Mouse (Mus musculus) lung, adult 2 months (tissue): ENCODE data around the gene Gm42715. TPM values are rescaled to one million over a fixed set of nuclear protein-coding genes. Genes with fewer than 3 reads are reported as not detected.

Source experiments
- DNase-seq: peaks from one replicate; pipeline ENCODE4 v3.0.0; 2022
- H3K4me1 ChIP-seq: fragments of 200-500 bp; 2 replicates; pipeline ENCODE4 v1.6.1; 2011; ENCODE audit warnings: low read length; ENCODE audit not compliant: control insufficient read depth, insufficient read depth
- H3K4me3 ChIP-seq: fragments of 200-500 bp; replicated peaks from 2 replicates; pipeline ENCODE3; 2011; ENCODE audit warnings: low read depth, mild to moderate bottlenecking, control low read depth, low read length; ENCODE audit errors: extremely low read depth
- CTCF ChIP-seq: fragments of 200-500 bp; IDR thresholded peaks from 2 replicates; pipeline ENCODE4 v1.5.1; 2011; ENCODE audit warnings: mild to moderate bottlenecking, low read length, control low read depth; ENCODE audit not compliant: insufficient read depth
- POLR2A ChIP-seq: fragments of 200-500 bp; IDR thresholded peaks from 2 replicates; pipeline ENCODE4 v1.6.1; 2011; ENCODE audit warnings: low read depth, mild to moderate bottlenecking, control low read depth, low read length, borderline replicate concordance; ENCODE audit errors: extremely low read depth
- WGBS: fragments of 180-500 bp; shearing (Covaris S2); methylation state at CpG from one replicate; pipeline ENCODE4 v1.1.7; 2018; 5-methylcytosine and 5-hydroxymethylcytosine counted together
- polyA plus RNA-seq: library from polyadenylated mRNA; depleted of rRNA; stranded (reverse); fragments of >200 nt; gene quantifications from 2 replicates; pipeline ENCODE4 v1.2.3, GENCODE M21; 2012; rRNA removed

The Gm42715 gene
- 8.1 and 10.0 TPM in 2 replicates for polyA plus RNA-seq

DNA sequence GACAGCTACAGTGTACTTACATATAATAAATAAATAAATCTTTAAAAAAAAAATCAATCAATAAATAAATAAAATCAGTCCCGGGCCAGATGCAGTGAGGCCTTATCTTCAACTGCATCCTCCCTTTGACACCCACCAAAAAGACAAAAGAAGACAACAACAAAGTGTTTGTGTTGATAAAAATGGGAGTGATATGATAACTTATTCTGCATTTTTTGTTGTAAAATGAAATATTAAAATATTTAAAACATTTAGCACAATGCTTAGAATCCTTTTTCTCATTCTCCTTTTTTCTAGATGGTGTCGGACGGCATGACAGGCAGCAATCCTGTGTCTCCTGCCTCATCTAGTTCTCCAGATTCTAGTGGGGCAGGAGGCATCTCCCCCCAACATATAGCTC is at the start of gene Gm42715:
Gm42715 (plus strand) TSS at position 301 of the 400 bp plus-strand sequence.
- 85% methylated on average over 3 of the region's 3 CpGs for WGBS
- Histone ChIP-seq H3K4me1 (no peaks in the 10 kb centered on the region; the same call in 1 of the 2 replicates), H3K4me3 (no peak within 1 kb of the TSS)
- no peak for TF ChIP-seq POLR2A
- DNase-seq, result no peak

GRCm38 (mm10) chr7:127470011-127470715 is 49.2 kb upstream of the Gm42715 start:
- WGBS, result 8% methylated on average over 10 of the region's 10 CpGs
- TF ChIP-seq CTCF (no peak), POLR2A (no peak)
- H3K4me1 ChIP-seq, result peaks cover 9% of the 10 kb centered on the region
- H3K4me3 ChIP-seq, result peak overlapping the region; percentile 89
- peak; percentile 36 for DNase-seq

GRCm38 (mm10) chr7:127470743-127471645 is 48.4 kb upstream of the Gm42715 start:
- under 1% methylated on average over 45 of the region's 46 CpGs for WGBS
- TF ChIP-seq POLR2A, result peak; percentile 69; the same call in 1 of the 2 replicates
- no peak for TF ChIP-seq CTCF
- Histone ChIP-seq H3K4me3 (peak overlapping the region; percentile 89), H3K4me1 (peaks cover 9% of the 10 kb centered on the region)
- DNase-seq, result peak; percentile 83

- H3K4me3 ChIP-seq, result peak overlapping the region; percentile 89
- DNase-seq, result no peak
- H3K4me1 ChIP-seq, result peaks cover 9% of the 10 kb centered on the region
- no peak for TF ChIP-seq POLR2A
- TF ChIP-seq CTCF, result no peak
- WGBS, result under 1% methylated on average over 25 of the region's 25 CpGs
Observed at GRCm38 (mm10) chr7:127471646-127472010, 47.8 kb upstream of the Gm42715 start.

DNA sequence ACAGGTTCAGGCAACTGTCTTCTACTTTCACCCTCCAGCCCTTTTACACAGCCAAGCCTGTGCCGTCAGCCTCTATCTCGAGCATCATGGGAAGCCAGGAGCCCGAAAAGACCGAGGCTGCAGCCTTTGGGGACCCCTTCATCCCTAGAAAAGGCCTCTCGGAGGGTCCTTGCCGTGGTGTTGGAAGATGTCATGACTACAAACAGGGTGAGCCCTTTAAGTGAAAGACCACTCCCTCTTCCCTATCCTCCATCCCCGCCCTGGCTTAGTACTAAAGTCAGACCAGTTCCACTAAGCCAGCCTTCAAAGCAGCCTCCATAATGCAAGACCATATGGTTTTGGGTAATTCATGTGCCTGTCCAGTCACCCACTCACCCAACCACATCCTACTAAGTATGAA is 47.3 kb upstream of the Gm42715 start:
- no peak for TF ChIP-seq POLR2A
- WGBS, result 4% methylated on average over 7 of the region's 7 CpGs
- peak overlapping the region; percentile 89 for H3K4me3 ChIP-seq
- H3K4me1 ChIP-seq, result peaks cover 9% of the 10 kb centered on the region
- DNase-seq, result no peak

DNA sequence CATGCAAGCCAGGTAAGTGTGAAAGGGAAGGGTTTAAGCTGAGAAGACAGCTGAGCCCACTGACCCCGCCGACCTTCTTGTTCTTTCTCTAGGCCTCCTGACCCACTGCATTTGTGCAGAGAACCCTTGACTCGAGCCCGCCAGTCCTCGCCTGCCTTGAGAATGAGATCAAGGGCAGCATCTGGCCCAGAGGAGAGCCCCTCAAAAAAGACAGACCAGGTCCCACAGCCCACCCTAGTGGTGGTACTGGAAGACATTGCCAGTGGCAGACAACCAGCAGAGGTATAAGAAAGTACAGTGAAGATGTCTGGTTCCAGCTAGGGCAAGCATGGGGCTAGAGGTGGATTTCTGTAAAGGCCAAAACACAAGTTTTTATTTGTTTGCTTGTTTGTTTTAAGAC is 45.7 kb upstream of the Gm42715 start:
- DNase-seq, result no peak
- Histone ChIP-seq H3K4me1 (peaks cover 9% of the 10 kb centered on the region), H3K4me3 (no peak overlapping the region)
- 86% methylated on average over 5 of the region's 5 CpGs for WGBS
- TF ChIP-seq POLR2A, result no peak
- TF ChIP-seq CTCF, result no peak

GRCm38 (mm10) chr7:127474378-127475070 is 44.9 kb upstream of the Gm42715 start:
- TF ChIP-seq POLR2A, result no peak
- no peak for TF ChIP-seq CTCF
- Histone ChIP-seq H3K4me1 (peaks cover 9% of the 10 kb centered on the region), H3K4me3 (no peak overlapping the region)
- DNase-seq, result no peak
- 70% methylated on average over 6 of the region's 6 CpGs for WGBS

DNA sequence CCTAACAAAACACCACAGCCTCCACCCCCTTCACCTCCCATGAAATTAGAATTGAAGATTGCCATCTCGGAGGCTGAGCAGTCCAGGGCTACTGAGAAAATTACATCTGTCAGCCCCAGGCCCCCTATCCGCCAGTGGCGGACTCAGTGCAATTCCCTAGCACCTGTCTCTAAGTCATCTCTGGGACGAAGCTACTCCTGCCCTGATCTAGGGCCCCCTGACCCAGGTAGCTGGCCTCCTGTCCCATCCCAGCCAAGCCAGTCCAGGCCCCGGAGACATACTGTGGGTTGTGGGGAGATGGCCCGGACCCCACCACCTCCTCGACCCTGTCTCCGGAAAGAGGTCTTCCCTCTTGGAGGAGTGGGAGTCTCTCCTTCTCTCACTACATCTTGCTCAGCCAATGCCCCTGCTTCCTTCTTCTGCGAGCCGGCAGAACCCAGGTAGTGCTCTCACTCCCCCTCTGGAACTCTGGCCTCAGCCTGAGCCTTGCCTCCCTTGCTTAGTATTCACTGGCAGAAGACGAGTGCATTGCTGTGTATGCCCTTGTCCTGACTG is 44.1 kb upstream of the Gm42715 start:
- no peak for TF ChIP-seq POLR2A
- TF ChIP-seq CTCF, result no peak
- Histone ChIP-seq H3K4me1 (peaks cover 5% of the 10 kb centered on the region), H3K4me3 (no peak overlapping the region)
- WGBS, result 93% methylated on average over 11 of the region's 11 CpGs
- no peak for DNase-seq

DNA sequence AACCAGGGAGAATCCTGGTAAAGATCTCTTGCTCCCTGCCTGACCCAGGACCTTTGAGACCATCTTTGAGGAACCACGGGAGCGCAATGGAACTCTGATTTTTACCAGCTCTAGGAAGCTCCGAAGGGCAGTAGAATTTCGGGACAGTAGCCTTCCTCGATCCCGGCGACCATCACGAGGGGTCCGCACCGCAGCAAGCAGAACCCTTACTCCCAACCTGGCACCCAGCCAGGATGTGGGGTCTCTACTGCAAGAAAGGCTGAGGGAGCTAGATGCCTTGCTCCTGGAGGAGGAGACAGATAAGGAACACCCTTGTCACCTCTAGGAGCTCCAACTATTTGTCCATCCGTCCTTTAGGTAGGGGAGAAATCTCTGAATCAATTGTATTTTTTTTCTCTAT is 43.0 kb upstream of the Gm42715 start:
- TF ChIP-seq CTCF (no peak), POLR2A (no peak)
- no peak overlapping the region for H3K4me3 ChIP-seq
- WGBS, result 95% methylated on average over 11 of the region's 11 CpGs

More for the DNA sequence above, 43.0 kb upstream of the Gm42715 start:
- peaks cover 8% of the 10 kb centered on the region for H3K4me1 ChIP-seq
- no peak for DNase-seq
